Mouse (Mus musculus): Measurements from ENCODE around the gene Nelfb. TPM values are rescaled to one million over a fixed set of nuclear protein-coding genes. Genes with fewer than 3 reads are reported as not detected.

Gene Nelfb
- polyA plus RNA-seq, 1 experiment, result 70.5 TPM

DNA sequence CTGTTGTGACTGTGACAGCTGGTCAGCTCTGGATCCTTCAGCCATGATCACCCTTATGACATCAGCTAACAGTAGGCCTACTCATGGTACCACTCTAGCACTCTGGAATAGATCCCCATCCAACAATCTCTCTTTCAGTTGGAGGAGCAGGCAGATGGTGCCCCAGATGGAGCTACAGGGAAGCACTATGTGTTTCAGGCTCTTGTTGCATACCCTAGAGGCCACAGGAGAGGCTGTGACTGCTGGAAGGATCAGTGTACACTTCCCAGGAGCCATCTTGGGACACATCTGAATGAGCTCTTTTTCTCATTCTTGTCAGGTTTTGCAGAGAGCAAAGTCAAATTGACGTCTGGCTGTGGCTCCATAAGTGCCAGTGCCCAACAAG lies 39.5 kb downstream of the Nelfb start:
- no peaks in the 10 kb centered on the region for H3K36me3 ChIP-seq (ENCODE audit: control insufficient read depth, insufficient read depth, low read length)
- H3K4me3 ChIP-seq (ENCODE audit: insufficient read depth, low read depth, low read length), result no peak overlapping the region
- H3K27me3 ChIP-seq (replicated peaks; ENCODE audit: control insufficient read depth, insufficient read depth, low read length), result no peaks in the 10 kb centered on the region
- no peak for DNase-seq
- peaks cover 27% of the 10 kb centered on the region for H3K4me1 ChIP-seq (ENCODE audit: control insufficient read depth, insufficient read depth, low read length)
- 59% methylated on average over 1 of the region's 1 CpGs for WGBS
- no peak for TF ChIP-seq POLR2A (IDR thresholded peaks at IDR 0.05; ENCODE audit: low read depth, low read length)
- no peak for TF ChIP-seq CTCF (conservative IDR thresholded peaks at IDR 0.05; ENCODE audit: insufficient read depth, insufficient read length, low read depth, low read length)
- H3K27ac ChIP-seq (ENCODE audit: insufficient read depth, low read depth, low read length), result no peak overlapping the region

DNA sequence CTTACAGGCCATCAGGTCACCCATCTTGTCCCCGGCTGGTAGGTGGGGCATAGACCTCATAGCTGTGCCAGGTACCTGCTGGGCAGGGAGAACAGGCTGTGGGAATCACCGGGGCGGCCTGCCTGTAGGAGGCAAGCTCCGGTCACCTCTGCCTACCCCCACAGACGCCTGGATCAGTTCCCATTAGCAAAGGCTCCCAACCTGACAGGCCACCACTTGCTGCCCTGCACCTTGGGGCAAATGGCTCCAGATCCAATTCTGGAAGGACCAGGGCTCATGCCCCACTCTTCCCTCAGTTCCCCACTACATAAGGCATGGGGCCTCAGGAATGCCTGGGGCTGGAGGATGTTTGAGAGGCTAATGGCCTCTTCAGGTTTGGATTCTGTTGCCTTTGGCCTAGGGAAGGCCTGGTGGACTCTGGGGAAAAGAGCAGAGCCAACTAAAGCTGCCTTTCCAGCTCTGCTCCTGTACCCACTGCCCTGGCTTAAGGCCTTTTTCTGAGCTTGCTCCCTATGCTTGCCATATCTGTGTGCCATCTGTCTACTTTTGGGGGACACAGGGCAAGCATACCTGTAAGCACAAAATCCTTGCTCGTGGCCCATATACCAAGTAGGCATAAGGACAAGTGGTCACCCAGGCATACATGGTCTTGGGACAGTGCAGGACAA lies 40.1 kb downstream of the Nelfb start:
- Histone ChIP-seq H3K4me1 (ENCODE audit: control insufficient read depth, insufficient read depth, low read length) (peaks cover 25% of the 10 kb centered on the region), H3K27me3 (replicated peaks; ENCODE audit: control insufficient read depth, insufficient read depth, low read length) (no peaks in the 10 kb centered on the region), H3K4me3 (ENCODE audit: insufficient read depth, low read depth, low read length) (no peak overlapping the region), H3K36me3 (ENCODE audit: control insufficient read depth, insufficient read depth, low read length) (no peaks in the 10 kb centered on the region), H3K27ac (ENCODE audit: insufficient read depth, low read depth, low read length) (no peak overlapping the region)
- no peak for DNase-seq
- WGBS, result 79% methylated on average over 6 of the region's 6 CpGs
- no peak for TF ChIP-seq POLR2A (IDR thresholded peaks at IDR 0.05; ENCODE audit: low read depth, low read length)
- TF ChIP-seq CTCF (conservative IDR thresholded peaks at IDR 0.05; ENCODE audit: insufficient read depth, insufficient read length, low read depth, low read length), result no peak

DNA sequence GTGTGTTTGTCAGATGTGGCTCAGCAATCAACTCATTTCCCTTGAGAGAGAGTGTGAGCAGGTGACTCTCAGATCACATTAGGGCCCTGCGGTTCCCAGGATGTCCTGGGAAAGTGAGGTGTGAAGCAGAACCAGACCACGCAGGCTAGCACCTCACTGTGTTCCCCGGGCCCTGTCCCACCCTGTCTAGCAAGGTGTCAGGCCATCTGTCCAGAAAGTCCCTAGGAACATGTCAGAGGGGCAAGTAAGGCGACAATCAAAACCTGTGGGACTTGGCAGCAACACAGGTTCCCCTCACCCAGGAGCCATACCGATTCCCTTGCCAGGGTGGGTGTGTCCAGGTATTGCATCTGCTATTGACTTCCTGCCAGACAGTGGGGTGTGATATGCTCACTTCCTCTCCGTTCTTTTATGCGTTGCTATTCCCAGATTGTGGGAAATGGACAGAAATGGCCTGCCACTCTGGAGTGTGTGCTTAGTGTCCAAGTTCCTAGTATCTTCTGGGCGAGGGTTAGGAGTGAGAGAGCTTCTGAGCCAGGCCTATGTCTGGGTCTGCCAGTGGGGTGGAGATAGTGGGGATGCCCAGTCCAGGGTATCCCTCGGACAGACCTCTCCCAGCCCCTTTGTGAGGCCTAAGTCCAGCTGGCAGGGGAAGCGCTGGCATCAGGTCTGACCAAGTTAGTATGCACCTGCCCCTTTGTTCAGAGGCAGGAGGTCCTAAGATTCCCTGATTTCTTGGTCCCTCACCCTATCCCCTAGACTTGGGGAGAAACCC lies 40.8 kb downstream of the Nelfb start:
- H3K4me1 ChIP-seq (ENCODE audit: control insufficient read depth, insufficient read depth, low read length), result peaks cover 18% of the 10 kb centered on the region

DNA sequence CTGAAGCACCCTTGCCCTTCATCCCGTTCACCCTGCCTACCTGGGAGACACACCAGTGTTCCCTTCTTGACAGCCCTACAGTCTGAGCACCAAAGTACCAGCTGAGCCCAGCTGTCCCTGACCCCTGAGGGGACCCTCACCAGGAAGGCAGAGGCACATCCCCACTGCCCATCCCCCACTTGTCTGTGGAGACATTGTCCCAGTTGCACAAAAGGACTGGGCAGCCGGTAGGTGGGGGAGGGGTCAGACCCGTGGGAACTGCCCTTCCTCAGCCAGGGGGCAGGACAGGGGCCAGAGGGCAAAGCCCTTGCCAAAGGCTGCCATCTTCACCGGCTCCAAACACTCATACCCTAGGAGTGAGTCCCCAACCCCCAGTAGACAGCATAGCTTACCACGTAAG lies 41.5 kb downstream of the Nelfb start:
- Histone ChIP-seq H3K36me3 (ENCODE audit: control insufficient read depth, insufficient read depth, low read length) (no peaks in the 10 kb centered on the region), H3K27me3 (replicated peaks; ENCODE audit: control insufficient read depth, insufficient read depth, low read length) (no peaks in the 10 kb centered on the region), H3K4me1 (ENCODE audit: control insufficient read depth, insufficient read depth, low read length) (peaks cover 14% of the 10 kb centered on the region), H3K4me3 (ENCODE audit: insufficient read depth, low read depth, low read length) (no peak overlapping the region), H3K27ac (ENCODE audit: insufficient read depth, low read depth, low read length) (no peak overlapping the region)
- TF ChIP-seq CTCF (conservative IDR thresholded peaks at IDR 0.05; ENCODE audit: insufficient read depth, insufficient read length, low read depth, low read length), result no peak
- no peak for TF ChIP-seq POLR2A (IDR thresholded peaks at IDR 0.05; ENCODE audit: low read depth, low read length)
- DNase-seq, result no peak
- WGBS, result 55% methylated on average over 5 of the region's 5 CpGs

More for the DNA sequence above, 40.8 kb downstream of the Nelfb start:
- DNase-seq, result no peak
- TF ChIP-seq CTCF (conservative IDR thresholded peaks at IDR 0.05; ENCODE audit: insufficient read depth, insufficient read length, low read depth, low read length) (no peak), POLR2A (IDR thresholded peaks at IDR 0.05; ENCODE audit: low read depth, low read length) (no peak)
- no peak overlapping the region for H3K27ac ChIP-seq (ENCODE audit: insufficient read depth, low read depth, low read length)
- no peak overlapping the region for H3K4me3 ChIP-seq (ENCODE audit: insufficient read depth, low read depth, low read length)
- H3K27me3 ChIP-seq (replicated peaks; ENCODE audit: control insufficient read depth, insufficient read depth, low read length), result no peaks in the 10 kb centered on the region
- WGBS, result 59% methylated on average over 10 of the region's 10 CpGs
- no peaks in the 10 kb centered on the region for H3K36me3 ChIP-seq (ENCODE audit: control insufficient read depth, insufficient read depth, low read length)

DNA sequence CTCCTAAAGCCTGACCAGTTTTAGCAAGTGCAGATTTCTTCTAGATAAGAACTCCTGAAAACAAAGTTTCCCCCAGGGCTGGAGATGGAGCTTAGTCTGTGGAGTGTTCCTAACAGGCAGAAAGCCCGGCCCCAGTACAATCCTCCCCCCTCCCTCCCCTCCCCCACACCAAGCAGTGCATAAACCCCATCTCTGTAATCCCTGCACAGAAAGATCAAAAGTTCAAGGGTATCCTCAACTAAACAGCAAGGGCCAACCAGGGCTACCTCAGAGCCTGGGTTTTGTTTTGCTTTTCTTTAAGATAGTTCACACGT lies 42.7 kb downstream of the Nelfb start:
- DNase-seq, result no peak
- peaks cover 8% of the 10 kb centered on the region; the same call in 1 of the 2 replicates for H3K4me1 ChIP-seq (ENCODE audit: control insufficient read depth, insufficient read depth, low read length)
- H3K36me3 ChIP-seq (ENCODE audit: control insufficient read depth, insufficient read depth, low read length), result no peaks in the 10 kb centered on the region
- no peaks in the 10 kb centered on the region for H3K27me3 ChIP-seq (replicated peaks; ENCODE audit: control insufficient read depth, insufficient read depth, low read length)
- H3K27ac ChIP-seq (ENCODE audit: insufficient read depth, low read depth, low read length), result no peak overlapping the region
- TF ChIP-seq POLR2A (IDR thresholded peaks at IDR 0.05; ENCODE audit: low read depth, low read length) (no peak), CTCF (conservative IDR thresholded peaks at IDR 0.05; ENCODE audit: insufficient read depth, insufficient read length, low read depth, low read length) (no peak)
- no peak overlapping the region for H3K4me3 ChIP-seq (ENCODE audit: insufficient read depth, low read depth, low read length)
- WGBS, result 31% methylated on average over 2 of the region's 2 CpGs

DNA sequence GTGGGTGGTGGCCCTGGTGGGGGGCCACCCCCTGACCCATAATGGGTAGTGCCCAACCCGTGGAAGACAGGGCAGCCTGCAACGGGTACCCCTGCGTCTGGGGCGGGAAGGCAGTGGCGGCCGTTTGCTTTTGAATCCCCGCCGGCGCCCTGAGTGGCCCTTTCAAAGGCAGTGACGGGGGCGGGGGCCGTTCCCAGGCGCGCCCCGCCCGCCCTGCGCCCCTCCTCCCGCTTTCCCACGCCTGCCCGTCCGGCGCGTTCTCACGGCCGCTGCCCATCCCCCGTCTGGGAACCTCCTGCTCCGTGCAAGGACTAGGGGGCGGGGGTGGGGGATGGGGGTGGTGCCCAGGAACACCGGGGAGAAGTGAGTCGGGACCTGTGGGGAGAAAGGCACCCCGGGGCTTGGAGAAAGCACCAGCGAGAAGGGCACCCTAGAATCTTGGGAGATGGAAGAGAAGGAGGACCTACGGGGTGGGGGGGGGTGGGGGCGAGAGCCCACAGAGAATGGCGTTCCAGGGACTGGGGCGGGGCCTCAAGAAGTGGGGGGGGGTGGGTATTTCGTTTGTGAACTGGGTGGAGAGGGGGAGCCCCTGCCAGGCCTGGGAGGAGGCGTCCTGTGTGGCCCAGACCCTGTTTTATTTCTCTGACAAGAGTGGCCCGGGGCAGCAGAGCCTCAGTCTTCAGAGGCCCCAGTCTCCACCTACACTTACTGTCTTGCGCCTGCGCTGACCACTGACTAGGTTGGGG lies 43.2 kb downstream of the Nelfb start:
- peak; percentile 73 for DNase-seq

DNA sequence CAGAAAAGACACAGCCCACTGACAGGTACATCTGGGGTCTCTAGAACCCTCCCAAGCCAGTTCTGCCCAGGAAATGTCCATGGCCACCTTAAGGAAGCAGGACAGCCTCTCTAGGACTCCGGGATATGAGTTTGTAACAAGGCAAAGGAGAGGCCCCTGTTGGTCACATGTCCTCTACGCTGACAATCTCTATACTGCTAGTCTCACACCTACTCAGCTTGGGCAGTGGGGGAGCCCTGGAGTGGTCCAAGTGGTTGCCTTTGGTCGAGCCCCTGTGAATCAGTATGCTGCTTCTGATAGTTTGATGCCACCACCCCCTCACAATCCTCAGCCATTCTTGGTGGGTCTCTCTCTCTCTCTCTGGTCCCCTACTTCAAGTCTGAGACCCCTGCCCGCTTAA lies 43.8 kb downstream of the Nelfb start:
- DNase-seq, result no peak
- peaks cover 14% of the 10 kb centered on the region; the same call in 1 of the 2 replicates for H3K4me1 ChIP-seq (ENCODE audit: control insufficient read depth, insufficient read depth, low read length)
- H3K27me3 ChIP-seq (replicated peaks; ENCODE audit: control insufficient read depth, insufficient read depth, low read length), result no peaks in the 10 kb centered on the region
- WGBS, result 39% methylated on average over 4 of the region's 4 CpGs
- no peaks in the 10 kb centered on the region for H3K36me3 ChIP-seq (ENCODE audit: control insufficient read depth, insufficient read depth, low read length)
- no peak overlapping the region for H3K27ac ChIP-seq (ENCODE audit: insufficient read depth, low read depth, low read length)
- H3K4me3 ChIP-seq (ENCODE audit: insufficient read depth, low read depth, low read length), result peak overlapping the region; percentile 34
- no peak for TF ChIP-seq CTCF (conservative IDR thresholded peaks at IDR 0.05; ENCODE audit: insufficient read depth, insufficient read length, low read depth, low read length)

More for the DNA sequence above, 43.2 kb downstream of the Nelfb start:
- TF ChIP-seq CTCF (conservative IDR thresholded peaks at IDR 0.05; ENCODE audit: insufficient read depth, insufficient read length, low read depth, low read length) (no peak), POLR2A (IDR thresholded peaks at IDR 0.05; ENCODE audit: low read depth, low read length) (no peak)
- Histone ChIP-seq H3K36me3 (ENCODE audit: control insufficient read depth, insufficient read depth, low read length) (no peaks in the 10 kb centered on the region), H3K4me1 (ENCODE audit: control insufficient read depth, insufficient read depth, low read length) (peaks cover 10% of the 10 kb centered on the region; the same call in 1 of the 2 replicates), H3K27ac (ENCODE audit: insufficient read depth, low read depth, low read length) (no peak overlapping the region), H3K4me3 (ENCODE audit: insufficient read depth, low read depth, low read length) (peak overlapping the region; percentile 34), H3K27me3 (replicated peaks; ENCODE audit: control insufficient read depth, insufficient read depth, low read length) (no peaks in the 10 kb centered on the region)
- whole genome bisulfite sequencing, result 6% methylated on average over 32 of the region's 41 CpGs

Measured in kidney, adult 2 months (tissue).